Mouse (Mus musculus) stomach, postnatal 0 days (tissue): Measurements from ENCODE around the gene Shc1.

ENCODE experiments used
- CTCF ChIP-seq: IDR thresholded peaks from 2 replicates; pipeline ENCODE4 v1.5.1; 2016; ENCODE audit warnings: antibody characterized with exemption, low read depth, mild to moderate bottlenecking, moderate library complexity
- EP300 ChIP-seq: optimal IDR thresholded peaks from 2 replicates; pipeline ENCODE3; 2016; ENCODE audit warnings: antibody characterized with exemption

- TF ChIP-seq CTCF (no peak), EP300 (no peak)
These were observed 32.8 kb upstream of the Shc1 start for GRCm38 (mm10) chr3:89385451-89385850.
